Mouse (Mus musculus) limb, embryonic 14.5 days (tissue): Measurements from ENCODE around the gene Telo2. TPM values are rescaled to one million over a fixed set of nuclear protein-coding genes. Genes with fewer than 3 reads are reported as not detected.

Source experiments
- ATAC-seq: fragments of 200-750 bp; cut with Nextera tagmentation; 2 replicates; pipeline ENCODE4 v1.8.0; 2017; ENCODE audit warnings: low read depth, moderate number of reproducible peaks, moderate TSS enrichment; ENCODE audit not compliant: low FRiP score
- DNase-seq: peaks from one replicate; pipeline ENCODE4 v3.0.0-alpha.2; 2015; ENCODE audit warnings: low spot score
- H3K27ac ChIP-seq: fragments of 300-500 bp; sonication (generic); replicated peaks from 2 replicates; pipeline ENCODE4 v1.5.1; 2014; ENCODE audit warnings: low read depth, mild to moderate bottlenecking, low read length, moderate library complexity, mixed read lengths
- H3K27me3 ChIP-seq: fragments of 300-500 bp; sonication (generic); 2 replicates; pipeline ENCODE4 v1.6.1; 2014; ENCODE audit warnings: low read length, mixed read lengths; ENCODE audit not compliant: control insufficient read depth, insufficient read depth
- H3K36me3 ChIP-seq: fragments of 300-500 bp; sonication (generic); 2 replicates; pipeline ENCODE4 v1.6.1; 2014; ENCODE audit warnings: mild to moderate bottlenecking, low read length, moderate library complexity, mixed read lengths; ENCODE audit not compliant: control insufficient read depth, insufficient read depth
- H3K4me1 ChIP-seq: fragments of 300-500 bp; sonication (generic); 2 replicates; pipeline ENCODE4 v1.6.1; 2014; ENCODE audit warnings: antibody characterized with exemption, low read length, mixed read lengths; ENCODE audit not compliant: control insufficient read depth, insufficient read depth
- H3K4me2 ChIP-seq: fragments of 300-500 bp; sonication (generic); replicated peaks from 2 replicates; pipeline ENCODE4 v1.6.1; 2014; ENCODE audit warnings: low read depth, mild to moderate bottlenecking, low read length, moderate library complexity; ENCODE audit not compliant: severe bottlenecking
- H3K4me3 ChIP-seq: fragments of 300-500 bp; sonication (generic); replicated peaks from 2 replicates; pipeline ENCODE4 v1.5.1; 2014; ENCODE audit warnings: low read length
- H3K9ac ChIP-seq: fragments of 300-500 bp; sonication (generic); 2 replicates; pipeline ENCODE4 v1.6.1; 2014; ENCODE audit warnings: mild to moderate bottlenecking, low read depth, low read length, moderate library complexity; ENCODE audit not compliant: severe bottlenecking
- H3K9me3 ChIP-seq: fragments of 300-500 bp; sonication (generic); 2 replicates; pipeline ENCODE4 v1.6.1; 2016; ENCODE audit warnings: low read length; ENCODE audit not compliant: control insufficient read depth
- POLR2A ChIP-seq: fragments of 200-500 bp; IDR thresholded peaks from 2 replicates; pipeline ENCODE4 v1.8.0; 2012; ENCODE audit warnings: inconsistent platforms, mild to moderate bottlenecking, moderate library complexity, borderline replicate concordance; ENCODE audit not compliant: insufficient read depth, insufficient read length; ENCODE audit errors: extremely low read depth
- WGBS: fragments of 180-500 bp; shearing (Covaris S2); extraction: QIAGEN DNeasy Blood & Tissue Kit; methylation state at CpG from one replicate; pipeline ENCODE4 v1.1.7; 2014; 5-methylcytosine and 5-hydroxymethylcytosine counted together
- polyA plus RNA-seq, 2 experiments: library from polyadenylated mRNA; depleted of rRNA in 1 of 2; stranded (reverse) in 1 of 2; unstranded in 1 of 2; fragments of >200 nt; fragmentation: Nextera tagmentation in 1 of 2; extraction: Ambion mirVana in 1 of 2; gene quantifications; 2 replicates each; pipeline versions ENCODE4 v1.2.1 to v1.2.3; 2012 to 2014

The Telo2 gene
- polyA plus RNA-seq, 2 experiments = 31.1 to 41.7 TPM

DNA sequence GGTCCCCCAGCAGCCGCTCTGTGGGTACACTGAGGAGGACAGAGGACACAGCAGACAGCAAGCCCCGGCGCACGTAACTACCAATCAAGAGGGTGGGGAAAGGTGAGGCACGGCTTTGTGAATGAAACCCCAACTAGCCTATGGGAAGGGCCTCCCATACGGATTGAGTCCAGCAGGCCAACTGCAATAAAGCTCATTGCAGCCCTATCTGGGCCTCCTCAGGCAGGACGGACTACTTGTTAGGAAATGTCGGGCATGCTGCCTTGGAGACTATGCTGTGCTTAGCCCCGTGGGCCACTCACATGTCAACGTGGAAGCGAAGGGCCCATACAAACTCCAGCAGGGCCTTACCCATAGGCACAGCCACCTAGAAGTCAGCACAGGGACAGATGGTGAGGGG is 14.4 kb downstream of the Telo2 start:
- Histone ChIP-seq H3K9me3 (no peaks in the 10 kb centered on the region), H3K4me2 (no peak overlapping the region), H3K36me3 (peaks cover 85% of the 10 kb centered on the region), H3K4me1 (no peaks in the 10 kb centered on the region), H3K9ac (no peak overlapping the region), H3K27ac (no peak overlapping the region), H3K4me3 (no peak overlapping the region), H3K27me3 (no peaks in the 10 kb centered on the region)
- WGBS = 92% methylated on average over 11 of the region's 11 CpGs
- DNase-seq (no peak), ATAC-seq (no peak)
- TF ChIP-seq POLR2A = no peak

DNA sequence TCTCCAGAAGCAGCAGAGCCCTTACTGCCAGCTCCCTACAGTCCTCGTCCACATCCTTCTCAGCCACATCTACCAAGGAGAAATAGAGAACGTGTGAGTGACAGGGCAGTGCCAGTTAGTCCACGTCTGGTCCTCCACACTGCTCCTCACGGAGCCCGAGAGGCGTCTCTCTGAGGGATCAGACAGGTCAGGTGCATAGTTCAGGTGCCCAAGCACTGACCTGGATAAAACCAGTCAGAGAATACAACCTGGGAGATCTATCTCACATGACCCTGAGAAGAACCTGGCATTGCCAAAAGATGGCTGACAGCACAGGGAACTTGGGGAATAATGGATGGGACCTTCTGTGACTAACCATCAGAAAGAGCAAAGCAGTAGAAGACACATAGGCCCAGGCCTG is 15.7 kb downstream of the Telo2 start:
- WGBS = 91% methylated on average over 6 of the region's 6 CpGs
- Histone ChIP-seq H3K27ac (no peak overlapping the region), H3K9ac (no peak overlapping the region), H3K9me3 (no peaks in the 10 kb centered on the region), H3K4me3 (no peak overlapping the region), H3K27me3 (no peaks in the 10 kb centered on the region), H3K36me3 (peaks cover 73% of the 10 kb centered on the region), H3K4me1 (no peaks in the 10 kb centered on the region), H3K4me2 (no peak overlapping the region)
- ATAC-seq (no peak), DNase-seq (no peak)
- no peak for TF ChIP-seq POLR2A

DNA sequence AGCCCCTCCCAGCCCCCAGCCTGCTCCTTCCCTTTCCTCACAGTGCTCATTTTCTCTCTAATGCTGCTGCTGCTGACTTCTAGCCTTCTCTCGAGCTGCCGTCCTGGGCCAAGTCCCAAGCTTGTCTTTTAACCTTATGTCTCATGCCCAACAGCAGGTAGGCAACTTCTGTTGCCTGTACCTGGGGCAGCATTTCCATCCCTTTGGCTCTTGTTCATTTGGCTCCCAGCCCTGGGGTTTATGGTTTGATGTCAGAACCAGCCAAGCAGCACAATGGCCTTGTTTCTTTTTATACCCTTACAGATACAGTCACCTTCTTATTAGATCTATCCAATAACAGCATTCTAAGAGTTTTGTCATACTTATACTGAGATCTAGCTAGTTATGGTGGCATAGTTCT is 19.5 kb downstream of the Telo2 start:
- Histone ChIP-seq H3K4me1 (no peaks in the 10 kb centered on the region), H3K27me3 (no peaks in the 10 kb centered on the region), H3K9ac (no peak overlapping the region), H3K27ac (no peak overlapping the region), H3K4me3 (no peak overlapping the region), H3K9me3 (no peaks in the 10 kb centered on the region), H3K4me2 (no peak overlapping the region), H3K36me3 (peaks cover 53% of the 10 kb centered on the region)
- no peak for ATAC-seq
- TF ChIP-seq POLR2A = no peak
- 84% methylated on average over 2 of the region's 2 CpGs for WGBS
- no peak for DNase-seq

DNA sequence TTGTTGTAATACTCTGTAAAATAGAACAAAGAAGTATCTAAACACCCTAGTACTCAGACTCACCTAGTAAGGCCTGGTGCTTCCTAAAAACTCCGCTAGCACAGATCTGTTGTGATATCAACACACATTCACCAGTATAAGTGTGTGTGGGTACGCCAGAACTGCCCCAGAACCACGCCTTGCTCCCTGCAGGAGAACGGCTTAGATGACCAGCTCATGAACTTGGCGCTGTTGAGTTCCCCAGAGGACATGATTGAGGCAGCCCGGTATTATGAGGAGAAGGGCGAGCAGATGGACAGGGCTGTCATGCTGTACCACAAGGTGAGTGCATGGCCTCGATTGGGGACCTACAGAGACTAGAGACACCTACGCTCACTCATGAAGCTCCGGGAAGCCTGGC is 25.3 kb downstream of the Telo2 start:
- Histone ChIP-seq H3K9ac (no peak overlapping the region), H3K27ac (no peak overlapping the region), H3K9me3 (no peaks in the 10 kb centered on the region), H3K36me3 (peaks cover 28% of the 10 kb centered on the region), H3K4me3 (no peak overlapping the region), H3K4me2 (no peak overlapping the region), H3K27me3 (no peaks in the 10 kb centered on the region), H3K4me1 (no peaks in the 10 kb centered on the region)
- DNase-seq = no peak
- ATAC-seq = no peak
- no peak for TF ChIP-seq POLR2A
- WGBS = 91% methylated on average over 10 of the region's 10 CpGs

DNA sequence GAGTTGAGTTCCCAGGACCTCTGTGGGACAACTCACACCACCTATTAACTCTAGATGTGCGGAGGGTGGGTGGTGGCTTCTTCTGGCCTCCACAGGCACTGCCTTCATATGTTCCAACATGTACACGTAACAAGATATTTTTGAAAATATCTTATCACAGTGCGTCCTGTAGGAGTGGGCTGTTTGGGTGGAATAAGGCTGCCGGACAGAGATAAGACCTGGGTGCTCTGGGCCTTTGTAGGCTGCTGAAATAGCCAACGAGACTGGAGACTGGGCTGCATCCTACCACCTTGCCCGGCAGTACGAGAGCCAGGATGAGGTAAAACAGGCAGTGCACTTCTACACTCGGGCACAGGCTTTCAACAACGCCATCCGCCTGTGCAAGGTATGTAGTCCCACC is 26.6 kb downstream of the Telo2 start:
- TF ChIP-seq POLR2A = no peak
- Histone ChIP-seq H3K27me3 (no peaks in the 10 kb centered on the region), H3K4me1 (peaks cover 5% of the 10 kb centered on the region), H3K9ac (no peak overlapping the region), H3K27ac (no peak overlapping the region), H3K36me3 (peaks cover 25% of the 10 kb centered on the region), H3K4me3 (no peak overlapping the region), H3K9me3 (no peaks in the 10 kb centered on the region), H3K4me2 (no peak overlapping the region)
- 88% methylated on average over 10 of the region's 10 CpGs for WGBS
- ATAC-seq (no peak), DNase-seq (no peak)

DNA sequence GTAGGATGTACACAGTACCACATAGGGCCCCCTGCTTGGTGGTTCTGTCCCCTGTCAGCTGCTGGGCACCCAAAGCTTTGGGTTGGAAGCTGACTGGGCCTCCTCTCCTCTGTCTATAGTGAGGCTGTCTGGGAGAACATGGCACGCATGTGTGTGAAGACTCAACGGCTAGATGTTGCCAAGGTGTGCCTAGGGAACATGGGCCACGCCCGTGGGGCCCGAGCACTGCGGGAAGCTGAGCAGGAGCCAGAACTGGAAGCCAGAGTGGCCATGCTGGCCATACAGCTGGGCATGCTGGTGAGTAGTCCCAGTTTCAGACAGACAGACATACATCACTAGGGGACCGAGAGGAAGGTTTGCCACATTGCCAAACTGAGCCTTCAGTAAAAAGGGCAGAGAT is 29.0 kb downstream of the Telo2 start:
- no peak overlapping the region for H3K4me2 ChIP-seq
- H3K27ac ChIP-seq = no peak overlapping the region
- TF ChIP-seq POLR2A = no peak
- no peaks in the 10 kb centered on the region for H3K27me3 ChIP-seq
- peaks cover 11% of the 10 kb centered on the region for H3K36me3 ChIP-seq
- 87% methylated on average over 7 of the region's 7 CpGs for WGBS
- ATAC-seq = no peak
- no peak overlapping the region for H3K9ac ChIP-seq
- no peak for DNase-seq
- no peak overlapping the region for H3K4me3 ChIP-seq
- no peaks in the 10 kb centered on the region for H3K9me3 ChIP-seq
- peaks cover 22% of the 10 kb centered on the region for H3K4me1 ChIP-seq
